ENCODE assay signal across 9 mouse cellular contexts in genomic region chr11:115911632-115912376, GRCm38 (mm10). TPM values are rescaled to one million over a fixed set of nuclear protein-coding genes. Genes with fewer than 3 reads are reported as not detected.
DNase-seq lines count a peak whose midpoint lies in the region; ATAC-seq and TF ChIP-seq lines count a peak whose summit lies in the region.
"Had no signal": no experiment of that assay in that cellular context is flagged by ENCODE, and none has a peak within 500 bp of the region (broad histone marks: within the 10 kb centered on the region; RNA-seq: fewer than 3 reads in every experiment).

Gene Smim6, plus strand, starts transcription at chr11:115912017.

- no peak within 1 kb of the TSS for H3K27ac ChIP-seq in midbrain, embryonic 16.5 days (ENCODE audit: low read length)
- no peak within 1 kb of the TSS for H3K27ac ChIP-seq in hindbrain, embryonic 16.5 days (ENCODE audit: low read depth, low read length)
- H3K27ac ChIP-seq: hindbrain, postnatal 0 days had no signal

- no peak within 1 kb of the TSS for H3K9ac ChIP-seq in midbrain, embryonic 16.5 days (ENCODE audit: low read depth, low read length)
- no peak within 1 kb of the TSS for H3K9ac ChIP-seq in hindbrain, embryonic 16.5 days (ENCODE audit: low read depth, low read length)

- peak; percentile 30 for DNase-seq in urinary bladder, adult 2 months (ENCODE audit: low spot score)
- DNase-seq in urinary bladder, postnatal 4 days (ENCODE audit: low spot score in 2 of 2) = no peak
- DNase-seq in kidney, adult 8-10 months = peak; percentile 82 to 89
- peak; percentile 52 for DNase-seq in lung, adult 2 months
- peak; percentile 84 for DNase-seq in yolk sac, embryonic 10.5 days (ENCODE audit: low spot score)
- no peak for DNase-seq in adrenal gland, adult 2 months

- H3K27me3 ChIP-seq in midbrain, embryonic 16.5 days (ENCODE audit: control insufficient read depth, insufficient read depth, low read depth, low read length) = no peaks in the 10 kb centered on the region
- H3K27me3 ChIP-seq in hindbrain, embryonic 16.5 days (replicated peaks; ENCODE audit: control insufficient read depth, insufficient read depth, low read length) = no peaks in the 10 kb centered on the region

- peaks cover 11% of the 10 kb centered on the region for H3K36me3 ChIP-seq in midbrain, embryonic 16.5 days (ENCODE audit: control insufficient read depth, insufficient read depth, low read length)
- peaks cover 4% of the 10 kb centered on the region for H3K36me3 ChIP-seq in hindbrain, embryonic 16.5 days (ENCODE audit: control insufficient read depth, insufficient read depth, low read length)

- H3K4me3 ChIP-seq in lung, adult 2 months (replicated peaks; ENCODE audit: extremely low read depth, low read depth, low read length) = peak within 1 kb of the TSS; percentile 1
- H3K4me3 ChIP-seq in midbrain, embryonic 16.5 days (ENCODE audit: low read depth, low read length) = no peak within 1 kb of the TSS
- no peak within 1 kb of the TSS for H3K4me3 ChIP-seq in hindbrain, embryonic 16.5 days (ENCODE audit: low read length)

- no peak for TF ChIP-seq CTCF in lung, adult 2 months (IDR thresholded peaks at IDR 0.05; ENCODE audit: insufficient read depth, low read length)

- no peaks in the 10 kb centered on the region for H3K9me3 ChIP-seq in midbrain, embryonic 16.5 days (replicated peaks; ENCODE audit: control insufficient read depth, low read length, poor library complexity, severe bottlenecking)
- no peaks in the 10 kb centered on the region for H3K9me3 ChIP-seq in hindbrain, embryonic 16.5 days (ENCODE audit: control insufficient read depth, low read length)

- WGBS in lung, adult 2 months = 52% methylated on average over 11 of the region's 11 CpGs
- 91% methylated on average over 11 of the region's 11 CpGs for WGBS in midbrain, embryonic 16.5 days
- 80% methylated on average over 11 of the region's 11 CpGs for WGBS in hindbrain, embryonic 16.5 days

- ATAC-seq in midbrain, embryonic 16.5 days = no peak
- no peak for ATAC-seq in hindbrain, embryonic 16.5 days
- ATAC-seq: hindbrain, postnatal 0 days had no signal

- TF ChIP-seq POLR2A in lung, adult 2 months (IDR thresholded peaks at IDR 0.05; ENCODE audit: borderline replicate concordance, extremely low read depth, low read depth, low read length) = peak; percentile 34; the same call in 1 of the 2 replicates

- peaks cover 7% of the 10 kb centered on the region; the same call in 1 of the 2 replicates for H3K4me1 ChIP-seq in lung, adult 2 months (ENCODE audit: control insufficient read depth, insufficient read depth, low read length)
- no peaks in the 10 kb centered on the region for H3K4me1 ChIP-seq in midbrain, embryonic 16.5 days (ENCODE audit: control insufficient read depth, insufficient read depth, low read length)
- H3K4me1 ChIP-seq in hindbrain, embryonic 16.5 days (ENCODE audit: control insufficient read depth, insufficient read depth, low read depth, low read length) = no peaks in the 10 kb centered on the region

- H3K4me2 ChIP-seq in midbrain, embryonic 16.5 days (ENCODE audit: low read length) = no peak within 1 kb of the TSS
- H3K4me2 ChIP-seq in hindbrain, embryonic 16.5 days (ENCODE audit: low read length) = no peak within 1 kb of the TSS

RNA-seq across cellular contexts. Expression of gene Smim6, which starts in this region (rescaled TPM):
- 16.9 and 17.8 TPM in 2 replicates for polyA plus RNA-seq in urinary bladder, adult 2 months (2012; rRNA removed)
- 8.5 and 9.1 TPM in 2 replicates for polyA plus RNA-seq in lung, adult 2 months (2012; rRNA removed)
- total RNA-seq in adrenal gland, adult 2 months (2021) = not detected
- polyA plus RNA-seq in adrenal gland, adult 2 months (2012; rRNA removed) = not detected in 2 replicates
- 0.44 and 0.87 TPM in 2 replicates for polyA plus RNA-seq in midbrain, embryonic 16.5 days (2015; fragmentation: Nextera tagmentation; extraction: Ambion mirVana)
- polyA plus RNA-seq in hindbrain, embryonic 16.5 days (2015; fragmentation: Nextera tagmentation; extraction: Ambion mirVana) = 0.49 and 0.58 TPM in 2 replicates
- total RNA-seq: hindbrain, postnatal 0 days had no signal

Comparison
In these comparisons a context has a peak if more than half of its experiments do, and no peak if none do; other contexts are left out.
1. DNase-seq: peak in urinary bladder, adult 2 months (single experiment), kidney, adult 8-10 months (2 of 2), lung, adult 2 months (single experiment) and yolk sac, embryonic 10.5 days (single experiment); none in urinary bladder, postnatal 4 days (0 of 2) and adrenal gland, adult 2 months (single experiment).